Mouse (Mus musculus) kidney, postnatal 4 days (tissue): ENCODE measurements around the gene Upf1.

ENCODE experiments used
- DNase-seq, 2 experiments: peaks; one replicate each; pipeline ENCODE4 v3.0.0; 2021; ENCODE audit warnings: mixed read lengths in 2 of 2

The Upf1 gene

GRCm38 (mm10) chr8:70323716-70324115 lies 29.4 kb downstream of the Upf1 start:
- DNase-seq, result no peak

DNA sequence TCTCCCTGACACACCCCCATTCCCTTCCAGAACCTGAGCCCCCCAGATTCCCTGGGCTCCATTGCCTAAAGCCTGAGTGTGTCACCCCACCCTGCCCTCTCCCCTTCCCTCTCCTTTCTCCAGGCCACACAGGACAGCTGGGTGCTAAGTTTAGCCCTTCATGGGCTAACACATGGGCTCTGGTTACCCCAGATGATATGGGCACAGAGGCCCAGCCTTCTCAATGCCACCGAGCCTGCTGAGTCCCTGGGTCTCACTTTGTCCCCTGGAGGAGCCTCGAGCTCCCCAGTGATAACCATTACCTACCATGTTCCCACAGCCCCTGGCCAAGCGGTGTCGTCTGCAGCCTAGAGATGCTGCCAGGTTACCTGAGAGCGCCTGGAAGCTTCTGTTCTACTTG lies 35.2 kb downstream of the Upf1 start:
- DNase-seq, result no peak

- peak; percentile 68 to 80 for DNase-seq
Observed at GRCm38 (mm10) chr8:70316511-70317504, 36.3 kb downstream of the Upf1 start.

GRCm38 (mm10) chr8:70315624-70316510 lies 37.2 kb downstream of the Upf1 start, which contains the start of gene Cers1:
Cers1 (plus strand) TSS chr8:70315775.
- peak; percentile 79 to 85 for DNase-seq

- DNase-seq, result no peak
Observed at GRCm38 (mm10) chr8:70313399-70313798, 39.7 kb downstream of the Upf1 start.

DNA sequence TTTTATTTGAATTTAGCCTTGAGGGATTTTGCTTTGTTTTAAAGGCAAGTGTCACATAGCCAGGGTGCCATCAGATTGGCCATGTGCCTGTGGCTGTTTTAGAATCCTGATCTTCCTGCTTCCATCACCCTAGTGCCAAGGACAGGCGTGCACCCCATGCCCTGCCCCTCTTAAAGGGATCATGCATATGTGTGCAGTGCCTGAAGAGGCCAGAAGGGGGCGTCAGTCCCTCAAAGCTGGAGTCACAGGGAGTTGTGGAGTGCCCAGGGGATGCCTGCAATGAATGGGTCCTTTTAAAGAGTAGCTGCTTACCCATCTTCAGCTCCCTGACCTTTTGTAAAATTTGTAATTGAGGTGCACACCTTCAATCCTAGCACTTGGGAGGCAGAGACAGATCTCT lies 43.8 kb downstream of the Upf1 start:
- DNase-seq, result peak in 1 of 2 experiments; percentile 61

DNA sequence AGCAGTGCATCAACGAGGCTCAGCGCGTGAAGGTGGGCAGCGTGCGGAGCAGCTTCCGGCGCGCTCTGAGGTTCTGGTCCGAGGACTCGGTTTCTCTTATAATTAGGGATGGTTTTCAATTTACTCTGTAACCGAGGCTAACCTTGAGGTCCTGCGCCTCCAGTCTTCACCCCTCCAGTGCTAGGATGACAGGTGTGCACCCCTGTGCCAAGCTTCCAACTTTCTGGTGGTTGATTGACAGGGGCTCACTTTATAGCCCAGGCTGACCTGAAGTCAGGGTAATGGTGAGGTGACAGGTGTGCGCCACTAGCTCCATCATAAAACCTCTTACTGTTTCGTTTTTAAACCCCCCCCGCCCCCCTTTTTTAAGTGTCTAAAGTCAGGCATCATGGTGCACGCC lies 50.2 kb downstream of the Upf1 start:
- DNase-seq, result no peak

DNA sequence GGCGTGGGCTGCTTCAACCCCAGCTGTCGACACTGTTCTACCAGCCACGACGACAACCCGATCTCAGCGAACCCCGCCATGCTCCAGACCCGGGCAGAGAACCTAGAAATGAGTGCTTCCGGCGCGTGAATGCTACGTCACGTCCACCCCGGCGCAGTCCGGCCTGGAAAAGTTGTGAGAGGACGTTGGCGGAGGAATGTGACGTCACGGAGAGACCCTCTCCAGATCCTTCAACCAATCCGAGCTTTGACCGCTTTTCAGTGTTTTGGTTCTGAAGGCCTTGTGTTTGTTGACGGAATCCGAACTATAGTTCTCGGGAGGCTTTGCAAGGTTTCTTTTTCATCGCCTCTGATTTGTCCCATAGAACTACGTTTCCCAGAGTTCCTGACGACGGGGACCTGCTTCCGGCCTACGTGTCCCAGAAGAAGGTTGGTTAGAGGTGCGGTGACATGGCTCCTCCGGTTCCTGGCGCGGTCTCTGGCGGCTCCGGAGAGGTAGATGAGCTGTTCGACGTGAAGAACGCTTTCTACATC lies 50.7 kb downstream of the Upf1 start, which contains the start of the genes Ddx49 and Cope:
Ddx49 (minus strand) TSS at position 132 of the 533 bp plus-strand sequence.
Cope (plus strand) TSS at position 161 of the 533 bp plus-strand sequence.
- peak; percentile 96 to 97 for DNase-seq

DNA sequence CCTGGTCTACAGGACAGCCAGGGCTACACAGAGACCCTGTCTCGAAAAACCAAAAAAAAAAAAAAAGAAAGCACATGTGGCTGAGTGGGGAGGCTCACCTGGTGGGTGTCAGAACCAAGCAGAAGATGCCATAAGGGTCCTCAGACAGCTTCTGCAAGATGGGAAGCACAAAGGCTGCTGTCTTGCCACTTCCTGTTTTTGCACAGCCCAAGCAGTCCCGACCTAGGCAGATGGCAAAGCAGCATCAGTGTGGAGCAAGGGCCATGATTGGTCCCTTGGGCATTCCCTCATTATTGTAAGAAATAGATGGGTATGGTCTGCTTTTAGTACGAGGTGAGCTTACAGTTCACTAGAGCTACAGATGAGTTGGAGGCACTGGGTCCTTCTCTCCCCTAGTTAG lies 52.2 kb downstream of the Upf1 start:
- DNase-seq, result no peak

DNA sequence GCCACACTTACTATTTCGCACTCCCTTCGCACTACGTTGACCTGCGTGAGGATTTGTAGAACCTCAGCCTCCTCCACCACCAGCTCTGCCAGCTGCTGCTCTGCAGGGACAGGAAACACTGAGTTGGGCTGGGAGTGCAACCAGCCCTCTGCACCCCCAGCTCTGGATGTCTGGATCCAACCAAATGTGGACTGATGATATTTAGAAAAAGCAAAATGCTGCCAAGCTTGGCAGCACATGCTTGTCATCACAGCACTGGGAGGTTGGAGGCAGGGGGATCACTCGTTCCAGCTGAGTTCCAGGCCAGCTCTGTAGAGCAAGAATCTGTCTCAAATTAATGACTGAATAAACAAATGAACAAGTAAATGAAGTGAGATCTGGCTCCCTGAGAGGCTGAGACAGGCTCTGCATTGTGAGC lies 59.1 kb downstream of the Upf1 start:
- DNase-seq, result no peak

- no peak for DNase-seq
Observed at GRCm38 (mm10) chr8:70286737-70287136, 66.3 kb downstream of the Upf1 start.

- no peak for DNase-seq
Observed at GRCm38 (mm10) chr8:70285304-70285703, 67.8 kb downstream of the Upf1 start.

DNA sequence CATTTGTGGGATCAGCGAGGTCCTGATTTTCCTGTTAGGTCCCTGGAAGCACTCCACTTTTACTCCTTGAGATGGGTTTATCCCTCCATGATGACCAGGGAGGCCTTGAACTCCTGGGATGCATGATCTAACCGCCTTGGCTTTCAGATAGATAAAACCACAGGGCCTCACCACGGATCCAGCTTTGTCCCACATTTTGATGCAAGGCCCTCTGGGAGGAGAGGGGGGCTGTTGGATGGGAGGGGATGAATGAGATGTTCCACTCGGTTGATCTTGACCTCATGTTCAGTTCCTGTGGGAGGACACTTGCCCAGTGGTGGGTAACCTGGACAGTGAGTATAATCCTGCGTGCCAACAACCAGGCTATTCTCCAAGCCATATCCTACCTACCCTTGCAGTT lies 68.7 kb downstream of the Upf1 start:
- DNase-seq, result no peak

DNA sequence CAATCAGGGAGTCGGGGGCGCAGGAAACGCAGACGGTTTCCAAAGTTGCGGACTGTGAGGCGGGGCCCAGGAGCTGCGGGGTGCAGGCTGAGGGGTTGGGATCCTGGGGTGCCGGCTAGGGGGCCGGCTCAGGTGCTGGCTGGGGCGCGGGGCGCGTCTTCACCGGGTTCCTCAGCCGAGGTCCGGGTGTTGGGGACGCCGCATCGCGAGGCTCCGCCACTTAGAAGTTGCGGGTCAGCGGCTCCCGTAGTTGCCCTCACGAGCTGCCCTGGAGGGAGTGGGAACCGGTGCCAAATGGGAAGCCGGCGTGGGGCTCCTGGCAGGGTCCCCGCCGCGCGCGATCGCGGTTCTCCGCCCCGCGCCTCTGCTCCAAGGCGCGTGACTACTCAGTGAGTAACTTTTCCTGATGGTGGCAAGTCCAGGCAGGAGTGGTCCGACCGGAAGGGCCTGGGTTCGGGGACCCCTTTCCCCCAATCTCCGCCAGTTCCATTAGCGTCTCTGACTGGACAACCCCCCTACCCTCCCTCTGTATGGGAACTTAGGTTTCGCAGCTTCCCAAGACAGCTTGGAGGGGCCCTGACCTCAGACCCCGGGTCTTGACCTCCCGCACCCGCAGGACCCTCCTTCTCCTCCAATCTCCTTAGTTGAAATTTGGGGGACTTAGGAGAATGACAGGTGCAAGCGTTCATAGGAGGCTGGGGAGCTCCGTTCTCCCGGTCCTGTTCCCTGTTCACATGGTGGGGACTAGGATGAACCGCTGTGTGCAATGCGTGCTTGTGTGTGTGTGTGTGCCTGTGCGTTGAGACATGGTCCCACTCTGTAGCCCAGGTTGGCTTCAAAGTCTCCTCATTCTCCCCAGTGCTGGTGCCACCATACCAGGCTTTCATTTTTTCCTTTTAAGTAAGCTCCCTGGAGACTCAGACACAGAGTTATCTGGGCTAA lies 69.7 kb downstream of the Upf1 start:
- peak in 1 of 2 experiments; percentile 45 for DNase-seq

DNA sequence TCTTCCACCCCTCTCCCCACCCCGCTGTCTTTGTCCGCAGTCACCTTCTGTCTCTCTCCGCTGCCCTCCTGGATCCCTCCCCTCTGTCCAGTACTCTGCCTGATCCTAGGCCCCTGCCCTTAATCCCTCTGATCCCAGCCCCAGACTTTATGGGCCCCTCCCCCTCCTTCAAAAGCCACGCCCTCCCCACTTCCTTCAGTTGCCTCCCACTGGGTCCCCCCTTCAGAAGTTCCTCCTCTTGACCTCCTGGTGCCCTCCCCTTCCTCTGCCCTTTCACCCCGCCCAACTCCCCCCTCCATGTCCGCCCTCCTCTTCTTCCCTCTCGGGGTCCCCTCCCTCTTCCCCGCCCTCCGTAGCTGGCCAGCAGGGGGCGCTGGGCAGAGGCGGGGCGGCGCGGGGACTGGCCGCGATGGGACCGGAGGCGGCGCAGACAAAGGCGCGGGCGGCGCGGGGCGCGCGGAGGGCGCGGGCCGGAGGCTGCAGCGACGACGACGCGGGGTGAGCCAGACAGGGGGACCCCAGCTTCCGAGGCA lies 70.4 kb downstream of the Upf1 start, which contains the start of gene Homer3:
Homer3 (plus strand) TSS at position 225 of the 533 bp plus-strand sequence.
- peak; percentile 94 to 96 for DNase-seq
